Mouse (Mus musculus) neutrophil, adult 59 days (primary cell): ENCODE results near the gene Ftl1. TPM values are rescaled to one million over a fixed set of nuclear protein-coding genes. Genes with fewer than 3 reads are reported as not detected.

Source experiments
- total RNA-seq, 2 experiments: library from RNA; stranded (reverse); gene quantifications; 1 replicate in 1 of 2; 2 replicates in 1 of 2; pipeline ENCODE4 v1.2.4; 2023

Ftl1 gene
- 1,000 to 10,000 TPM; 1,155 to 1,244 TPM for total RNA-seq

GRCm38 (mm10) chr7:45459564-45460140 lies at the start of gene Ftl1:
TSS of gene Ftl1 (minus strand) at chr7:45459884.

GRCm38 (mm10) chr7:45488293-45489204 lies 28.9 kb upstream of the Ftl1 start, which contains the start of gene Dhdh:
TSS of gene Dhdh (minus strand) at chr7:45488805.

DNA sequence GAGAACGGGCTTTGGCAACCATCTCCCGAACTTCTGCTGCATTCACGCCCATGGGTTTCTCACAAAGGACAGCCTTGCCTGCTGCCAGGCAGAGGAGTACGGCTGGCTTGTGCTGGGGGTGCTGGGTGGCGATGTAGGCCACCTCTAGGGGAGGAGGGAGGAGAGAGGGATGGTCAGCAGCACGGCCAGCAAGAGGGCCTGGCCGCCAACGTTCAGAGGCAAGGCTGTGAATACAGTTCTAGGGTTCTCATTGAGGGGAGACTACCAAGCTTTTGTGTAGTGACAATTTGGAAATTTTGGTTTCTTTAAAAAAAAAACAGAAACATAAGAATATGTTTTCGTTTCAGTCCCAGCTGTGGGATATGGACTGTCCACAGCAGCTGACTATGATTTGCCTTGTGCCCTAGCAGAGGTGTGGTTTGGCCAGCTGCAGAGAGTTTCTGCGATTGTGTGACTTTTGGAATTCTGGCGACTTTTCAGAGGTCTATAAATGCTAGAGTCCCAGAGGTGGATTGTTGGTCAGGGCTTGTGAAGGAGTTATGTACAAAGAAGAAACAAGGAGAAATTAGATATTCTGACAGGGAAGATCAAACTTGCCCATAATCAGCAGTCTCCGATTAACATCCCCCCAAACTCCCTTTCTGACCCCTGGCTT lies 27.2 kb upstream of the Ftl1 start, which contains the start of gene Gm45808:
Gene Gm45808, minus strand, starts transcription at position 51 of the 655 bp plus-strand sequence.

GRCm38 (mm10) chr7:45481374-45481927 lies 21.8 kb upstream of the Ftl1 start, which contains the start of gene Tulp2:
TSS of gene Tulp2 (plus strand) at chr7:45481877.

DNA sequence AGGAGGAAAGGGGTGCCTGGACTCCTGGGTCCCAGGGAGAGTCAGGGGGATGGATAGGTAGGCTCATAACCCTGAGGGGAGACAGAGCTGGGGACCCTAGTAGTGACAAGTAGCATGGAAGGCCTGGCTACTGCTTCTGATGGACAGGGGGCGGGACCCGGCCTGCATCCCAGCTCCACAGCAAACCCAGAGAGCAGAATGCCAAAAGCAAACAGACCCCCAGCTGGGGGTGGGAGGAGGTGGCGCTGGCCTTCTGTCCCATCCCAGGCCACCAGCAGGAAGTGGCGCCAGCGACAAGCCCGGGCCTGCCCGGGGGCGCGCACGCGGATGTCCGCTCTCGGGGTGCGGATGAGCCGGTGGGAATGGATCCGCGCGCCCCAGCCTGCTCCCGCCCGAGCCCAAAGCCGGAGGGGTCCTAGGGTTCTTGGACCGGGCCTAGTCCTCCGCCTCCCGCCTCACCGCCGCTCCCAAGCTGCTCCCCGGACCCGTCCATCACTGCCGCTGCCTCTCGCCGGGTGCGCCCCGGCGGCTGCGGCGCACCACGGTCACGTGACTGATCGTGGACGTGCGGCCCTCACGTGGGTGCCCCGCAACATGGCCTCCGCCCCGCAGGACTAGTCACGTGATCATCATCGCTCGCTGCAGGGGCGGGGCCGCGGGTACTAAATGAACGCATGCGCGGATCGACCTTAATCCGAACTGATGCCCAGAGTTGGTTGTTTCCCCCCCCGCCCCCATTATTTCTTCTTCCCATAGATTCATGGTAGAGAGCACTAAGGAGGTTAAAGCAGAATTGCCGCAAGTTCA lies 6.8 kb upstream of the Ftl1 start, which contains the start of gene Bax:
Gene Bax, minus strand, starts transcription at position 616 of the 807 bp plus-strand sequence.

DNA sequence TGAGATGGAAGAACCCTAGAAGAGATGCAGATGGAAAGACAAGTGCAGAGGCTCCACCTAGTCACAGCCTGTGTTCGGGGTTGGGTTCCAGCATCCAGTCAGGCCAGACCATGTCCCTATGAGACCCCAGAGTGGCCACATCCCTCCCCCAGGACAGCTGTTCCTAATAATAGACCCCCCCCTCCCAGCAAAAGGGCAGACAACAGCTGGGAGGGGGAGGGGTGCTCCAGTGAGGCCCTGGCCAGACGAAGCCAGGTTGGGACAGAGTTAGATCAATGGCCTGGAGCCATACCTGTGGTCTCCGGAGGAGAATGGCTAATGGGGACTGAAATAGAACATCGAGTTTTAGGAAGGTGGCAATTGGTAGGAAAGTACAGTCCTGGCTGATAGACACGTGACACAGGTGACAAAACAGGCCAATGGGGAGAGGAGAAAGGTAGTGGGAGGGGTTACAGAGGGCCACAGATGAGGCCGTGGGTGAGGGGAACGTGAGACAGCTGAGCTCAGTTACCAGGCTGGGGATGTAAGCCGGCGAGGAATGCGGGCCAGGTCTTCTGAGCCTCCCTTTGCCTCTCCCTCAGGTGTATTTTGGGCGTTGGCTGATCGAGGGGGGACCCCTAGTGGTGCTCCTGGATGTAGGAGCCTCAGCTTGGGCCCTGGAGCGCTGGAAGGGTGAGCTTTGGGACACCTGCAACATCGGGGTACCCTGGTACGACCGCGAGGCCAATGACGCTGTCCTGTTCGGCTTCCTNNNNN lies 22.0 kb downstream of the Ftl1 start, which contains the start of gene Ruvbl2:
Gene Ruvbl2, minus strand, starts transcription at position 576 of the 756 bp plus-strand sequence.

DNA sequence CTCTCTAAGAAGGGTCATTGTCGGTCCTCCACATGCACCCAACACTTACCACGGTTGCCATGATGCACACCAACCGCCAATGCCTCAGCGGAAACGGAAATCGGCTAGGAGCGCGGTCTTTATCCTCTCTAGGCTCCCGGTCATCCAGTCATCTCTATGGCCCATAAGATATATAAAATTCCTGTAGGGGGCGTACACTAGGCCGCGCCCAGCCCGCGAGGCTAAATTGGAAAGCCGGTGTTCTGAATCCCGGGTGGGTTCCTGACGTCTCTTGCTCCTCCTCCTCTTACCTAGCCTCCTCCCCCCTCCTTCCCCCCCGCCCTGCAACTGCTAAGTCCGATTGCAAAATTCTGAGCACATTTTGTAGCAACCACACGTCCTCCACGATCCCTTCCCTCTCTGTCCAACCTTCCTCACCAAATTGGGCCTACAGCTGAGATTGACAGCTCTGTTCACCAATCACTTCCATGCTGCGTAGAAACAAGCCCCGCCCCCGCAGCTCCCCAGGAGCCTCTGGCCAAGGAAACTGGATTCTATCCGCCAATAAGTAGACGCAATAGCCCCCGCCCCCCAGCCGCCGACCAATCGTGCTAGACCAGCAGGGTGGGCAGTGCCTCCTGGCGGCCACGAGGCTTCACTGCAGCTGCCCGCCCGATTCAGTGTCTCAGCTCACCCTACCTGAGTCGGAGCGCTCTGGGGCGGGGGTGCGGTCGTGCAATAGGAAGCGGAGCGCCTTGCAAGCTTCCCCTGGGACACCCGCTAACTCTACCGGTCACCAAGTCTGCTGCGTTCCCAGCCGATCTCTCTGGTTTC lies 25.3 kb downstream of the Ftl1 start, which contains the start of gene Gys1:
Gene Gys1, plus strand, starts transcription at position 642 of the 813 bp plus-strand sequence.

DNA sequence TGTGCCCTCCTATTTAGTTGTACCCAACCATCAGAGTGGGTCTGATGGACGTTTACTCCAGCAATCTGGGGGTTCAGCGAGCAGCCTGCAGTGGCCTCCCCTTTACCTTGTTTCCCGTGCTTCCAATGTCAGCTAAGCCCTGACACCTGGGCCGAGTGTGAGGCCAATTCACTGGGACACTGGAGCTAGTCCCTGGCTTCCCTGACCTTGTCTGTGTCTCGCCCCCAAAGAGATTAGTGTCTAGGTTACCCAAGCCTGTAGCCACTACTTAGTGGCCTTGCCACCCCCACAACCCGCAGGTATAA lies 39.1 kb downstream of the Ftl1 start, which contains the start of gene Lhb:
Gene Lhb, plus strand, starts transcription at position 206 of the 305 bp plus-strand sequence.

DNA sequence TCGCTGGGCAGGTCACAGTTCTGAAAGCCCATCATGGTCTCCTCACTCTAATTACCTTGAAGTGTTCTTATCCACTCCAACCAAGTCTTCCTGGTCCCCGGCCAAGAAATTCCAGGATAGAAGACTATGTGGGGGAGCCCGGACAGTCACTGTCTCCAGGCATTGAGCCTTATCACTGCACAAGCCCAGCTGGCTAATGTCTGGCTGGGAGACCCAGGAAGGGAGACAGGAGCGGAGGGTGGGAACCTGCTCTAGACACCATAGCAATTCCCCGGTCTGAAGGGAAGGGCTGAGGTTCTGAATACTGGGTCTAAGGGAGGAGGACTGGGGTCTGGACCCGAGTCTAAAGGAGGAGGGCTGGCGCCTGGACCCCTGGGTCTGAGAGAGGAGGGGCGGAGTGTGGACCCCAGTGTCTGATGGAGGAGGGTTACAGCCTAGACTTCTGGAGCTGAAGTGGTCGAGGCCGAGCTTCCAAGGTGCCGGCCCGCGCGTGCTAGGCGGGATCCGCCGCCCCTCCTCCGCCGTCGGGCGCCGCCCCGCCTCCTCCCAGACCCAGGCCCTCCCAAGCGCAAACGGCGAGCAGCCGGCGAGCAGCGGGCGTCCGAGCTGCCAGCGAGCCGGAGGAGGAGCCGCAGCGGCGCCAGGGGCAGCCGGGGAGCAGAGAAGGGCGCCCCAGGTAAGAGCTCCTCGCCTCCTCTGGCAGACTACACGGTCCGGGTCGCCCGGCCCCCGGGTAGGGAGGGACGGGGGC lies 46.4 kb downstream of the Ftl1 start, which contains the start of gene Ntf5:
Gene Ntf5, plus strand, starts transcription at position 583 of the 751 bp plus-strand sequence.

Other genes starting within 250 kb of the Ftl1 start
- under 1 TPM; 0.58 to 0.95 TPM for gene Dkkl1, start 247.7 kb downstream of the Ftl1 start, total RNA-seq
- not detected for gene Tead2, start 244.1 kb downstream of the Ftl1 start, total RNA-seq
- gene Cd37, start 220.8 kb downstream of the Ftl1 start, total RNA-seq: 100 to 1,000 TPM; 351 to 377 TPM
- under 1 TPM; 0.31 to 0.78 TPM for gene Slc6a16, start 218.8 kb downstream of the Ftl1 start, total RNA-seq
- gene Slc6a21, start 182.4 kb downstream of the Ftl1 start, total RNA-seq: under 1 TPM in 1 of 2 experiments, not detected in 1; 0.33 TPM
- gene Trpm4, start 126.1 kb downstream of the Ftl1 start, total RNA-seq: 1 to 10 TPM; 3.5 to 4.6 TPM
- gene Hrc, start 124.6 kb downstream of the Ftl1 start, total RNA-seq: not detected
- not detected for gene Ppfia3, start 92.9 kb downstream of the Ftl1 start, total RNA-seq
- gene Lin7b, start 89.3 kb downstream of the Ftl1 start, total RNA-seq: not detected
- gene Snrnp70, start 64.1 kb downstream of the Ftl1 start, total RNA-seq: 100 to 1,000 TPM; 286 to 302 TPM
- not detected for gene Kcna7, start 54.2 kb downstream of the Ftl1 start, total RNA-seq
- gene Ntf5, start 46.2 kb downstream of the Ftl1 start, total RNA-seq: not detected
- gene Lhb, start 39.1 kb downstream of the Ftl1 start, total RNA-seq: not detected
- gene Gys1, start 25.0 kb downstream of the Ftl1 start, total RNA-seq: 10 to 100 TPM; 49.3 to 67.0 TPM
- gene Ruvbl2, start 21.8 kb downstream of the Ftl1 start, total RNA-seq: 10 to 100 TPM; 31.3 to 32.1 TPM
- gene Bax, start 7.0 kb upstream of the Ftl1 start, total RNA-seq: 10 to 100 TPM; 42.2 to 50.4 TPM
- not detected for gene Tulp2, start 22.0 kb upstream of the Ftl1 start, total RNA-seq
- gene Gm45808, start 26.9 kb upstream of the Ftl1 start, total RNA-seq: 1 to 10 TPM in 1 of 2 experiments, under 1 TPM in 1; 0.80 to 1.9 TPM
- 1 to 10 TPM; 6.0 to 7.5 TPM for gene Dhdh, start 28.9 kb upstream of the Ftl1 start, total RNA-seq
- gene Nucb1, start 50.5 kb upstream of the Ftl1 start, total RNA-seq: 100 to 1,000 TPM; 103 to 126 TPM
- 100 to 1,000 TPM; 173 to 218 TPM for gene Ppp1r15a, start 66.4 kb upstream of the Ftl1 start, total RNA-seq
- not detected for gene Plekha4, start 66.4 kb upstream of the Ftl1 start, total RNA-seq
- gene Hsd17b14, start 95.0 kb upstream of the Ftl1 start, total RNA-seq: not detected
- 10 to 100 TPM; 32.2 to 35.8 TPM for gene Bcat2, start 110.3 kb upstream of the Ftl1 start, total RNA-seq
- gene Fgf21, start 155.6 kb upstream of the Ftl1 start, total RNA-seq: not detected
- gene Fut1, start 157.4 kb upstream of the Ftl1 start, total RNA-seq: 1 to 10 TPM in 1 of 2 experiments, not detected in 1; 1.2 TPM
- gene Izumo1, start 161.9 kb upstream of the Ftl1 start, total RNA-seq: under 1 TPM in 1 of 2 experiments, not detected in 1; 0.47 TPM
- 1 to 10 TPM; 2.6 to 2.7 TPM for gene Rasip1, start 167.6 kb upstream of the Ftl1 start, total RNA-seq
- under 1 TPM; 0.07 to 0.11 TPM for gene Mamstr, start 180.1 kb upstream of the Ftl1 start, total RNA-seq
- gene Fut2, start 206.5 kb upstream of the Ftl1 start, total RNA-seq: not detected
- not detected for gene Ntn5, start 224.1 kb upstream of the Ftl1 start, total RNA-seq
- under 1 TPM in 1 of 2 experiments, not detected in 1; 0.18 TPM for gene Sec1, start 234.5 kb upstream of the Ftl1 start, total RNA-seq
- not detected for gene Car11, start 240.0 kb upstream of the Ftl1 start, total RNA-seq
- gene Dbp, start 245.2 kb upstream of the Ftl1 start, total RNA-seq: 1 to 10 TPM; 7.5 to 9.2 TPM